Mouse (Mus musculus): ENCODE results near the gene Gm49358.

The Gm49358 gene

DNA sequence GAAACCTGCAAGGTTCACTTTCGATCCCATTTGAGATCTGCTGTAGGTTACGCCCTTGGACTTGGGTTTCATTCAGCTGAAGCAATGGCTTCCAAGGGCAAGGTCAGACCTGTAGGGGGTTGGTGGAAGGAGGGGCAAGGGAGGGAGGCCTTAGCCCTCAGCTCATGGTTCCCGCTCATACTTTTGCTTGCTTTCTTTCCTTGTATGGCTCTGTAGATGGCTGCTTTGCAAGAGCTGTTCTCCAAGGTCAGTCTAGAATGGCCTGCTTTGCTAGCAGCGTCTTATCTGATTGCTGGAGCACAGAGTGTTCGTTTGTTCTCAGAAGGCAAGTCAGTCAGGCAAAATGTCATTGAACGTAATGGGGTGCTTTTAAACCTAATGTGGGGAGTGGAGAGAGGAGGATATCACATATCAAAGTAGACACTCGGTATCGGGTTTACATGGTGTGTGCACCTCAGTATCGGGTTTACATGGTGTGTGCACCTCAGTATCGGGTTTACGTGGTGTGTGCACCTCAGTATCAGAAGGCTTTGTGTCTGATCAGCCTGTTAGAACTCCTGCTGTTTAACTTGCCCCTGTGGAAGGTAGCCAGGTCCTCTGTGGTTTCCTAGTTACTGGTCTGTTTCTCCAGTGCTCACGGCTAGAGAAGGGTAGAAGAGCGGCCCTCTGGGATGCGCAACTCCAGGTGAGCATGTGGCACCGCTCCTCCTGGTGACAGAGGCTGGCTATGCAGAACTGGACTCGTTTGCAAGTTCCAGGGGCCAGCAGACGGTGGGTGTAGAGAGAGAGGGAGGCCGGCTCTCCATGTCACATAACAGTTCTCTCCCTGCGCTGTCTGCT lies 50.7 kb downstream of the Gm49358 start:
- no peak for DNase-seq (ENCODE audit: extremely low spot score)

DNA sequence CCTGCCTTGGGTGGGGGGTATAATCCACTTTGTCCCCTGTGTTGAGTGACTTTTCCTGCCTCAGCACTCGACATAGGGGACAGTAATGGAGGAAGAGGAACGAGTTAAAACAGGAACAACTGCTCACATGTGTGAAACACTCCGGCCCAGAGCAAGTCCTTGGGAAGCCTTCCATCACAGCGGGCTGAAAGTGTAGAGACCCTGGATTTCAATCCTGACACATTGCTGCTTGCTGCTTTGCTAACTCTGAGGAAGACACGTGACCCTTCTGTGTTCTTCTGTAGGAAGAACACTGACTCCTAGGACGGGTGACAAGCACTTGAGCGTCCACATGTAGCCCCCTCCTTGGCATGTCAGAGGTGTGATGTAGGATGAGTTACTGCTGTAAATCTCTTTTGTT lies 51.4 kb downstream of the Gm49358 start:
- DNase-seq (ENCODE audit: extremely low spot score), result no peak

DNA sequence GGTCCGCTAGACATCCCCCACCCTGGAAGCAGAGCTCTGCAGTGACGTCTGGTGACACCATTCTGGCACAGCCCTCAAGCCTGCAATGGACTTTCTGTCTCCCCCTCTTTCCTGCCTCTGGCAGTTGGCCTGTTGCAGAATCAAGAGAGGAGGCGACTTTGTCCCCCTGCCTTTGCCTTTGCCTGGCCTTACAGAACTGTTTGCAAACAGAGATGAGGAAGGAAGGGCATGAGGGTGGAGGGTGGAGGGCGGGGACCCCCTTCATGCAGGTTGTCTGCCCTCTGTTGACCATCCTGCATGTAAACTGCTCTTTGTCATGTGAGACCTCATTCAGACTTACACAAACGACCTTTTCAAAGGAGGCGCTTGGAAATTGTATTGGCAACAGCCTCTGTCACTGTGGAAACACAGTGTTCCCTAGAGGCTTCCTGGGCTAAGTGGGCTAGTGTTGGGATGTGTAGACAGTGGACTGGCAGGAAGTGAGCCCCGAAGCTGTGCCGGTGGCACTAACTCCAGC lies 55.9 kb downstream of the Gm49358 start:
- DNase-seq (ENCODE audit: extremely low spot score), result peak; percentile 36

DNA sequence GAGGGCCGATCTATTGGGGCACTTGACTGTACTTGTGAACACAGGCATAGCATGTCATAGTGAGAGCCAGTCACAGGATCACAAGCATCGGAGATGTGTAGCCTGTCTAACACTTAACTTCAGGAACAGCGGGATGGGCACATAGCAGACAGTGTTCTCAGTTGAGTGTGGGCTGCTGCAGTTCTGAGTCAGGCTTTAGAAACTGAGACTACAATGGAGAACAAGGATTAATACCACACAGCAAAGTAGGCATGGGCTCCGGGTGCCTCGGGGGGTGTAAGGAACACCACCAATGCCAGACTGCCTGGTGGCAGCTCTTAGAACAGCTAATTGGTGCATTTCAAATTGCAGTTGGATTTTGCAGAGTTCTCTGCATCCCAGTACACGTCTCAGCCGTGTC lies 57.2 kb downstream of the Gm49358 start:
- no peak for DNase-seq (ENCODE audit: extremely low spot score)

DNA sequence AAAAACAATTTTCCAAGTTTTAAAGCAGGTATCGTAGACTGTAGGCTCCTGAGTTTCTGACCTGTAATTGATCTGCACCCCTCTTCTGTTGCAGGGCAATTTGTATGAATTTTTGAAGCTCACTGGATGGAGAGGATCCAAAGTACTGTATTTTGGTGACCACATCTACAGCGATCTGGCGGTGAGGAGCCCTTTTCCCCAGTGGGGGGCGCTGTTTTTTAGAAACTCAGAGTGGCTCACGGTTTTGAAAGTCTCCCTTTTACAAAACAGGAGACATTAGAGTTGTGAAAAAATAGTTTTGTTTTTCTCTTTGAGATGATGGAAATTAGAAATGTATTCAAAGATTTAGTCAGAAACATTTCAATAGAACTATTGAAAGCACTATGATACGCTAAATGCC lies 60.3 kb downstream of the Gm49358 start:
- DNase-seq (ENCODE audit: extremely low spot score), result no peak

DNA sequence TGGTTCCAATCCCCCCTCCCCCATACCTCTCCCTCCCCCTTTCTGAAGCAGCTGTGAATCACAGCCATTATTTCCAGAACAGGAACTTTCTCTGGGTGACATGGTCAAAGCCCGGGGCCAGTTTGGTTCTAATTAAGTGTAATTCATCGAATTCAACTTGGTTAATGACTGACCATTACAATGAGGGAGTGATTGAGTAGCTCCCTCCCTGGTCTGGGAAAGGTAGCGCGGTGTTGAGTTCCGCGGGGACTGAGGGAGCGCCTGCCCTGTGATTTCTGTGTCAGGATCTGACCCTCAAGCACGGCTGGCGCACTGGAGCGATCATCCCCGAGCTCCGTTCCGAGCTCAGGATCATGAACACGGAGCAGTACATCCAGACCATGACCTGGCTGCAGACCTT lies 61.1 kb downstream of the Gm49358 start:
- no peak for DNase-seq (ENCODE audit: extremely low spot score)

DNA sequence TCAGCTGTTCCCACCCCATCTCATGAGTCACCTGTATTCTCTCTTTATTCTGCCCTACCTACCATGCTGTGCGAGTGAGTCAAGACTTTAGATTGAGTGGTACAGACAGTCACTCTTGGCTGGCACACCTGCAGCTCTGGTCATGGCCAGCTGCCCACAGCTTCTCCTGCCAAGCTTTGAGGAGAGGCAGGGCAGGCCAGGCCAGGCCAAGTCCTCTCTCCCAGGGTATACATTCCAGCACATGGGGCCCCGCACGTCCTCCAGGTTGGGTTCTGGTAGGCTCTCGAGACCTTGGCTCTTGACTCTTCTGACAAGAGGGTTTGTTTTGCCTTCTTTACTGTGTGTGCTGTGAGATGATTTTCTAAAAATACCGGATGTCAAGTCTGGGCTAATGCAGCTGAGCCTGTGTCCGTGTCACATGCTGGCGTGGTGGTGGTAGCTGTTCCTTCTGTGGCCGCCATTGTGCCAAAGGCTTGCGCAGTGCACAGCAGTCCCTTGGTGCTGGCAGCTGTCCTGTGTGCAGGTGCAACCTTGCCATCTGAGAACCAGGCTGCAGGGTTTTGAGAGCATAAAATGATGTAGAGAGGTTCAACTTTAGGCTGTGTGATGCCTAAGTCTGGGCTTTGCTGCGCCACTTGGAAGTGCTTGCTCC lies 62.2 kb downstream of the Gm49358 start:
- no peak for DNase-seq (ENCODE audit: extremely low spot score)

DNA sequence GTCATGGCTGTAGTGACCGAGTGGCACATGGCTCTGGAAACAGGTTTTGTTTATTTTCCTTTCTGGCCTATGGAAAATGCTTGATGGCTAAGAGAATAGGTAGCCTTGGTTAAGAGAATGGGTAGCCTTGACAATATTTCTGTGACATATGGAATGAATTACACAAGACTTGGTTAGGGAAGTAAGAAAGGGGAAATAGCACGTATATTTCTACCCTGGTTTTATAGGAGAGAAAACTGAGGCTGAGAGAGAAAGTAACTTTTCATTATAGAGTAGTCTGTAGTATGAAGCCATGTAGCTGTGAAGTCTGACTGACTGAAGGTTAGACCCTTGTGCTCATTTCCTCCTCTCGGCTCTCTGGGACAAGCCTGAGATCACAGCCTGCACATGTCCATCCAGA lies 63.2 kb downstream of the Gm49358 start:
- no peak for DNase-seq (ENCODE audit: extremely low spot score)

DNA sequence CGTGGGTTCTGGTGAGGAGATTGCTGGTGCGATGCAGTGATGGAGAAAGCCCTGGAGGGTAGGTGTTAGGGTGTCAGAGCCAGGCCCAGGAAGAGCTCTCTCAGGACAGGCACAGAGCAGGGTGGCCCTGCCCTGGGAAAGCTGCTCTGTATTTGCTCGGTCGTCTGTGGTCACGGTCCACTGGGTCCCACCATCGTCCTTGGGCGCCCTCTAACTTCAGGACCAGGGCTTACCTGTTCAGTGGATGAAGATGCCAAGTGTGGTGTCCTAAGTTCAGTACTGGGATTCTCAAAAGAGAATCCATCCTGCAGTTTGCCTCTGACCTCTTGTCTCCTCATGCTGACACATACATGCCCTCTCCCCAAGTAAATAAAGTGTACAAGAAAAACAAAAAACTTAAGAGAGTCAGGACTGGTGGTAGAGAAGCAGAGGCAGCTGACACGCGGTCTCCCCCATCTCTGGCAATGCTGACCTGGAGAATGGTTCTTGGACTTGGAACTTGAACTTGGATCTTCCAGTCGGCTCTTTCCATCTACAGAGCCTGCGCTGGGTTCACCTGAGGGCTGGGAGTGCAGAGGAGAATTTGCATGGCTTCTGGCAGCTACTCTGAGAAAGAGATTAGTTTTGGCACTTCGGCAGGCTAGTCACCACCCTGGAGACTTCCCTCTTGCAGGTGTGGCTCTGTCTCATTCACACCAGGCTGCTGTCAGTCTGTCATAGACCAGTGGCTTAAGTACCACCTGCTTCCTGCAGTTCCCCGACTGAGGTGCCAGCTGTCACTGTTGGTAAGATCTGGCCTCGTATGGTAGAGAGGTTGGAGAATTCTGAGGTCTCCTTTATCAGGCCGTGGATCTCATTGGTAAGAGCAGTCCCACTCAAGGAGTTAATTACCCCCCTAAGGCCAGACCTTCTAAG lies 64.7 kb downstream of the Gm49358 start:
- DNase-seq (ENCODE audit: extremely low spot score), result no peak

DNA sequence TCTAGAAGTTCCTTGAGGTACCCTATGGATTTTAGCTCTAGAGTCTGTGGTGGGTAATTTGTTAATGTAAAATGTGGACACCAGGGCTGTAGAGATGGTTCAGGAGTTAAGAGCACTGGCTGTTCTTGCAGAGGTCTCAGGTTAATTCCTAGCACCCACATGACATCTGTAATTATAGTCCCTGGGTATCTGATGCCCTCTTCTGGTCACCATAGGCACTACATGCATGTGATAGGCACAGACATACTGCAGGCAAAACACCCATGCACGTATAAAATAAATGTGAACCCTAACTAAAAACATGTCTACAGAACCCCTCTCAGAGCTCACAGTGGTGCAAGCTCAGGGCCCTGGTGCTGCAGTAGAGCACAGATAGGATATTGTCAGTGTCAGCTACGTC lies 65.7 kb downstream of the Gm49358 start:
- no peak for DNase-seq (ENCODE audit: extremely low spot score)

DNA sequence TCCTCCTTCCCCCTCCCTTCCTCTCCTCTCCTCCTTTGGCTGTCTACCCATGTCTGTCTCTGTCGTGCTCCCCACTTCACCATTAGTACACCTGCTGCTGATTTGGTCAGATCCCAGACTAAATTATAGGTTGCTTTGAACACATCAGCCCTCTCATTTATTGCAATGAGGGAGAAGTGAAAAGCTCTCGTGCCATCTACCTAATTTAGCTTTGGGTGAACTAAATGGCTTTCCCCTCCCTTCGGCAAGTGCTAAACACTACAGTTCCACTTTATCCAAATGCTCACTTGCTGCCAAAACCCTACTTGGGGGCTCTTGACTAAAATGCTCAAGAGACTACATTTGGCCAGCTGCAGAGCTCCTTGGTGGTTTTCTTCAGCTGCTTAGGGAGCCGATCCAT lies 73.0 kb downstream of the Gm49358 start:
- no peak for DNase-seq (ENCODE audit: extremely low spot score)

DNA sequence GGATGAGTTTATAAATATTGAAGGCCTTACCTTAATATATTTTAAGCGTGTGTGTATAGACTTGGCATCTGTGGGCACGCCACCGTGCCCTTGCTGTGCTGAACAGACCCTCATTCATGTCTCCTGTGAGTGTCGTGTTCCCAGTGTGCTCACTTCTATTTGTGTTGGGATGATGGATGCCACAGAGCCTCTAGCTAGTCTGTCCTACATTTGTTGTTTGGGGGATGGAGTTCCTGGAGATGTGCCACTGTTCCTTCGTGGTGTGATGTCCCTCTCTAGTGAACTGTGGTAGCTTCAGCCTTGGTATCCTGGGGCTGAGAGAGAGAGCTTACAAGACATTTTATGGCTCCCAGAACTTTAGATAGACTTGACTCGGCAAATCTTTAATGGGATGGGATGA lies 75.1 kb downstream of the Gm49358 start:
- no peak for DNase-seq (ENCODE audit: extremely low spot score)

DNA sequence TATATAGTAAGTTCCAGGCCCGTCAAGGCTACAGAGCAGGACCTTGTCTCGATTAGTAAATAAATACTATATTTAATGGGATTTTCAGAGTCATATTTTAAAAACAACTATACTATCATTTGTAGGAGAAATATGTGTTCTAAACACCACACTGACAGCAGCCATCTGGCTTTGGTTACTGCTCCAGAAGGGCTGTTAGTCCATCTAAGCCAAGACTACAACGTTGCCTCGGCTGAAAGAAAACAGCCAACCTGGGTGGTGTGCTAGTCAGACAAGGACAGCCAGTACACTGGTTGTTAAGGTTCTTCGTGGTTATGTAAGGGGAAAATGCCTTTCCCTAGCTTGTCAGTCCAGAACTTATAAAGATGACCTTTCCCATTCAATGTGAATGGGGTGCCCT lies 78.9 kb downstream of the Gm49358 start:
- no peak for DNase-seq (ENCODE audit: extremely low spot score)

DNA sequence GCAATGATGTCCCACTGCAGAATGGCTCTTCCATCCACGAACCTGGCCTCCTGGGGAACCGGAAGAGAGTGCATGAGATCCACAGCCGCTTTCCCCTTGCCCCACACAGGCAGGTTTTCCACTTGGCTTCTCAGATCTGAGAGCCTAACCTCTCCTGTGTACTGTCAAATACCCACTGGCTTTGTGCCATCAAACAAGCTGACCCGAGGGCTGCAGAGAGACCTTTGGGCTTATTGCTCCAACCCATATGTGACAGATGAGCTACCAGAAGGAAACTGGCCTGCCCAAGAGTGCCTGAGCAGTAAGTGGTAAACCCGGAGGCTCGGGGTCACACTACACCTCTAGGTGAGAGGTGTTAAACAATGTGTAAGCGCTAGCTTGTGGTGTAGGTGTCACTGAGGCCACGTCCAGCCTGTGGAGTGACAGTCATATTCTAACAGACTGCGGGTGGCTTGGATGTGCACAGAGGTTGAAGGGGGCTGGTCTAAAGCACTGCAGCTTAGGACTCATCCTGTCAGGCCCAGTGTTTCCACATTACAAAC lies 83.2 kb downstream of the Gm49358 start:
- DNase-seq (ENCODE audit: extremely low spot score), result no peak

DNA sequence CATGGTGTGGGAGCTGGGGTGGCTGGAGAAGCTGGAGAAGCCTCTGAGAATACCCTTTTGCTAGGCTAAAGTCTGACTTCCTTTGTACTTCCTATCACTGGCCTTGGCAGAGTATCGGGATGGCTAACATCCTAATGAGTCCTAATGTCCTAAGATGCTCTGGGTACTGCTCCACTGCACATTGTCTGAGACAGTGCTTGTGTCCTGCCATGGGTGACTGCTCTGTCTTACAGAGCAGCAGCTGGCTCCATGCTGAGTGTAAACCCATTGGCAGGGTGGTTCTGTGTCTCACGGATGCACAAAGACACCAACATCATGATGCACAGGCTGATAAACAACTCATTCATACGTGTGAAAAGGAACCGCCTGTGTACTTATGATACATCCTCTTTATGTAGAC lies 85.3 kb downstream of the Gm49358 start:
- DNase-seq (ENCODE audit: extremely low spot score), result no peak

DNA sequence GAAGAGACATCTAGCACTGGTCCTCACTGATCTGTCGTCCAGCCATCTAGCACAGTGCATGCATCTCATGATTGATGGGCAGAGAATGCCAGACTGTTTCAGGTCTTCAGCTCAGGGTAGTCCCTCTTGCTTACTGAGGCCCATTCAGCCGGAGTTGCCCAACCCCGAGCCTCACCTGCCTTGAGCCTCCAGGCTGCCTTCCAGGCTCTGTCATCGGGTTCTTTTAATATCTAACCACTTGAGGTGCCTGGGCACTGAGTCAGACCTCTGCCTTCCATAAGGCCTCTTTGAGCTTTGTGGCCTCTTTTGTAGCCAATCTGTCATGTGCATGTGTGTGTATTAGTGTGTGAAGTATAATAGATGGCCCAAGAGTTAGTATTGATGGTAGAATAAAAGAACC lies 85.7 kb downstream of the Gm49358 start:
- no peak for DNase-seq (ENCODE audit: extremely low spot score)

DNA sequence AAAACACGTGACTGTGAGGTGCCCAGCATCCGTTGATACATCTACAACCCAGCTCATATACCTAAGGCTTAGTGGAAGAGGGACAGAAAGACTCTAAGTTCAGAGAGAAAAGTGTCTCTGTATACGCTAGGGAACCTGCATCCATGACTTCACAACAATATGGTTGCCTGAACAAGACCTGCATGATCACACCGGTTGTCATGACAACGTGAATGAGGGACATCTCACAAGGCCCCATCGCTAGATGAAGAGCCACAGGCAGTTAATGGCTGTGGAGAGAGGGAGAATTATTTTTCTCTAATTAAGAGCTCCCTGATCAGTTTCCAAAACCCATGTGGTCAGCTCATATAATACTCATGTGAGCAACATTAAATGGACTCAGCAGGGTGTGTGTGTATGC lies 88.4 kb downstream of the Gm49358 start:
- DNase-seq (ENCODE audit: extremely low spot score), result no peak

DNA sequence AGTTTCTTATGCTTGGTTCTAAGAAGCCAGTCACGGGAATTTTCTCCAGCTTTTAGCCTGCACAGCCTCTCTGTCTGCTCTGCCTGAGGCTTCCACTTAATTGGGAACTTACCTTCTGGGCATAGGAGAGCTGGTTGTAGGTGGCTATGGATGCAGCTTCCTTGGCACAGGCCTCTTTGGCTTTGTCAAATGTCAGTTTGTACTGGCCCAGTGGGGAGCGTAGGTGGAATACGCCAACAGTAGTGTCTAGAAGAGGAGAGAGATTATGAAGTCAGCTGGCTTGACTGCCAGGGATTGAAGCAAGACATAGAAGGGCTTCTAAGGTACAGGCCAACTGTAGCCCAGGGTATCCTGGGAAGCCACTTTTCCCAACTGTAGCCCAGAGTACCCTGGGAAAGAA lies 89.7 kb downstream of the Gm49358 start:
- no peak for DNase-seq (ENCODE audit: extremely low spot score)

DNA sequence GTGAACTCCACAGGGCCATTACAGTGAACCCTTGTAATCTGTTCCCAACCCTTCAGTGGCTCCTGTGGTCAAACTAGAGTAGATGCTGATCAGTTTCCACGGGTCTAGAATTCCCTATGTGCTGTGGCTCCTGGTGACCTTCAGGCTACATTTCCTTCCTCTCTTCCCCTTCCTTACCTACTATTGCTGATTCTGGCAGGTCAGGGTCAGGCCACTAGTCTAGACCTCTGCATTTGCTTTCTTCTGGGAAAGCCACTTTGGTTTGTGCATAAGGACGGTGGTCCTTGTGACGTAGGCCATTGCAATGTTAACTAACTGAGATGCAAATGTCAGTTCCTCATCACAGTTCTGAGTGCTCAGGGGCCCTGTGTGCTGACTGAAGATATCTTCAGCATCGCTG lies 96.6 kb downstream of the Gm49358 start:
- DNase-seq (ENCODE audit: extremely low spot score), result no peak

DNA sequence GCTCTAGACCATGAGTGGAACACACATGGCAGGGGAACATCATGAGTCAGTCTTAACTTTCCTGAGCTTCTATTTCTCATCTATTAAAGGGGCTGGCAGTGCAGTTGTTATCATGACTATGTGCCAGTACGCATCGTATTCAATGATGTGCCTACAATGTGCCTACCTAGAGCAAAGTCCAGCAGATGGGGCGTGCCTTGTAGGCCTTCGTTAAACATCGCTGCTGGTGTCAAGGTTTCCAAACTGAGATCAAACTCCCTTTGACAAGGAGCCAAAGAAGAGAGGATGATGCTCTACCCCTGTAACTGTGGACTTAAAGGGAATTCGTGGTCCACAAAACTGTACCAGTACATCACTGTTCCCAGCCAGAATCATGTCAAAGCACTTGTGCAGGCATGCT lies 98.7 kb downstream of the Gm49358 start:
- no peak for DNase-seq (ENCODE audit: extremely low spot score)

DNA sequence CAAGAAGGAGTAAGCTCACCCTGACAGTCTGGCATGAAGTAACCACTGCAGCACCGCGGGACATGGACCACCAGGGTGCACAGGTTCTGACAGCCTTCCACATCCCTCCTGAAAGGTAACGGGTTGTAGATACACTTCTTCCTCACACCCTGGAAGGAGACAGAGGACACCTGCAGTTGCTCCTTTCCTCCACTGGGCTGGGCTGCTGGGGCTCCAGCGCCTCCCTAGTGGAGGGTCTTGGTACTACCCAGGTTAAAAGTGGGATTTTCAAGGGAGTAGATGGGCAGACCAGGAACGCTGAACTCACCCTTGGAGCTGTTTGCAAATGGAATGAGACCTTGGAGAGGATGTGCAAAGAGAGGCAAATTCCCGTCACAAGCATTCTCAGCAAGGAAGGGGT lies 99.7 kb downstream of the Gm49358 start:
- no peak for DNase-seq (ENCODE audit: extremely low spot score)

DNA sequence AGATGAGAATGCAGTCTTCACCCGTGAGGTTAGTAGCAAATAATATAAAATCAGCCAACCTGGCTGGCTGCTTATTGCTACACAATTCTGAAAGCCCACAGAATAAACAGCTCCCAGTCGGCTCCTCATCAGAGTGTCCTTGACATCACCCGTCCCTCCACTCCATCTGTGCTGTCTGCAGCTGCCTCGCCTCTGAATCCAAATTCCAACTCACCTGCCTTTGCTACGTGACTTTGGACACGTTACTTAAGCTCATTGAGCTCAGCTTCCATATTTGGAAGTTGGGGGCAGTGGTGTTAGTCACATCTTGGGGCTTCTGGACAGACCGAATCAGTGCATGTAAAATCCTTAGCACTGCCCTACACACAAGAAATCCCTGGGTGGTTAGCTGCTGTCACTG lies 108.3 kb downstream of the Gm49358 start:
- DNase-seq (ENCODE audit: extremely low spot score), result no peak

Data from embryo, embryonic 9.5 days (tissue).